Mouse (Mus musculus) lung, embryonic 16.5 days (tissue): ENCODE measurements around the gene Ergic1. TPM values are rescaled to one million over a fixed set of nuclear protein-coding genes. Genes with fewer than 3 reads are reported as not detected.

Experiments used
- ATAC-seq: fragments of 200-750 bp; cut with Nextera tagmentation; 2 replicates; pipeline ENCODE4 v1.8.0; 2017; ENCODE audit warnings: low read depth, mild to moderate bottlenecking, moderate library complexity
- H3K27ac ChIP-seq: fragments of 300-500 bp; sonication (generic); 2 replicates; pipeline ENCODE4 v1.5.1; 2014; ENCODE audit warnings: mild to moderate bottlenecking, control low read depth, low read length
- H3K27me3 ChIP-seq: fragments of 300-500 bp; sonication (generic); 2 replicates; pipeline ENCODE4 v1.6.1; 2014; ENCODE audit warnings: low read depth, low read length, mixed read lengths; ENCODE audit not compliant: control insufficient read depth, insufficient read depth
- H3K36me3 ChIP-seq: fragments of 300-500 bp; sonication (generic); 2 replicates; pipeline ENCODE4 v1.6.1; 2014; ENCODE audit warnings: low read length; ENCODE audit not compliant: control insufficient read depth, insufficient read depth
- H3K4me1 ChIP-seq: fragments of 300-500 bp; sonication (generic); replicated peaks from 2 replicates; pipeline ENCODE4 v1.6.1; 2014; ENCODE audit warnings: low read length, mixed read lengths; ENCODE audit not compliant: control insufficient read depth, insufficient read depth
- H3K4me2 ChIP-seq: fragments of 300-500 bp; sonication (generic); 2 replicates; pipeline ENCODE4 v1.6.1; 2014; ENCODE audit warnings: low read depth, low read length, control low read depth
- H3K4me3 ChIP-seq: fragments of 300-500 bp; sonication (generic); 2 replicates; pipeline ENCODE4 v1.5.1; 2014; ENCODE audit warnings: mild to moderate bottlenecking, low read length, control low read depth
- H3K9ac ChIP-seq: fragments of 300-500 bp; sonication (generic); 2 replicates; pipeline ENCODE4 v1.6.1; 2014; ENCODE audit warnings: low read length, control low read depth
- H3K9me3 ChIP-seq: fragments of 300-500 bp; sonication (generic); 2 replicates; pipeline ENCODE4 v1.6.1; 2016; ENCODE audit warnings: low read length; ENCODE audit not compliant: control insufficient read depth
- WGBS: fragments of 180-500 bp; shearing (Covaris S2); extraction: QIAGEN DNeasy Blood & Tissue Kit; methylation state at CpG from one replicate; pipeline ENCODE4 v1.1.7; 2014; 5-methylcytosine and 5-hydroxymethylcytosine counted together
- polyA plus RNA-seq: library from polyadenylated mRNA; unstranded; fragments of >200 nt; fragmentation: Nextera tagmentation; extraction: Ambion mirVana; gene quantifications from 2 replicates; pipeline ENCODE4 v1.2.1, GENCODE M21; 2015

The Ergic1 gene
- polyA plus RNA-seq, 1 experiment from 2014 or later: 94.6 TPM

DNA sequence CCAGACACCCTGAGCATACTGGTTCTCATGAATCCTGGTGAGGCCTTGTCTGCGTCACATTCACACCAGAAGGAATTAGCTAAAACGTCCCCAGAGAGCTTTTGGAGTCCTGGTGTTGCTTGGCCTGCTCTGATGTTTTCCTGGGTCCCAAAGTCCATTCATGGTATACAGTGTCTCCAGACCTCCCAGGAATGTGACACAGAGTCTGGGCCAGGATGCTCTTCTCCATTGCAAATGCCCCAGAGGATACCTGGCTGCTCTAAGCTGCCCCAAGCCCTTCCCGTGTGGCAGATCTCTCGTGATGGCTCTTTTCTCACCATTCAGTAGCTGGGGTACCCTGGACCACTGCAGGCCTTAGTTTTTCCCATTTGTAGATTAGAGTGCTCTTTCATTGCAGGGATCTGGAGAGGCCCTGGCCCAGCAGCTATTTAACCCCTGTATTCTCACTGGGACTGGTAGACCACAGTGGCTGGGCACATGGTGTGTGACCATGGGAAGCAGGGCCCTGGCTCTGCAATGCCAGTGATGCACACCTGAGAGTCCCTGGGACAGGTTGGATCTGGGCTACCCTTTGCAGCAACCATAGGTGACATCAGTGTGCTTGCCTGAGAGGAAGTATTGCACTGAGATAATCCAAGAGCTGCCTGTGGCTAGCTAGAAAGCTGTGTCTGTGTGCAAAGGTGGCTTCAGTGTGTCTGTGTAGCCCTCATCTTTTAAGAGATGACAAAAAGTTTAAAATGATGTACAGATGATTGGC is 8.5 kb downstream of the Ergic1 start:
- no peak overlapping the region for H3K27ac ChIP-seq
- peaks cover 20% of the 10 kb centered on the region for H3K36me3 ChIP-seq
- no peaks in the 10 kb centered on the region for H3K27me3 ChIP-seq
- no peak for ATAC-seq
- H3K9me3 ChIP-seq: peaks cover 8% of the 10 kb centered on the region; the same call in 1 of the 2 replicates
- H3K4me3 ChIP-seq: no peak overlapping the region
- 82% methylated on average over 4 of the region's 4 CpGs for WGBS
- peaks cover 3% of the 10 kb centered on the region for H3K4me1 ChIP-seq
- H3K4me2 ChIP-seq: no peak overlapping the region
- H3K9ac ChIP-seq: no peak overlapping the region

DNA sequence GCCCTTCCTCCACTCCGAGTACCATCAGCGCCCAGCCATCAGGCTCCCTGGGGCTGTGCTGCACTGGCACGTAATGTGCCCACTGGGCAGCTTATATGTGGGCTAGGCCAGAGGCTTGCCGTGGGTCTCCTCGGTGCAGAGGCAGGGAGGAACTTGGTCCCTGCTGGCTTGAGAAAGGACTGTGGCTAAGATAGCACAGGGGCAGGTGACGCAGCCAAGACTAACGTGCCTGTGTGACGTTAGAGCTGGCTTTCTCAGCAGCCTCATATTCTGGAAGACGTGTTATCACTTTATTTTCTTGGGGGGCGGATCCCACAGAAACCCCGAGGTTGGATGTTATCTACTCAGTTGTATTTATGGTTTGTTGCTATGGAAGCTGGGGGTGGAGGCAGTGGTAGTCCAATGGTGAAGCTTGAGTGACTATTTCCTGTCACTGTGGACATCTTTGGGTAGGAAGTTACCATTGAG is 9.4 kb downstream of the Ergic1 start:
- WGBS: 75% methylated on average over 11 of the region's 11 CpGs
- Histone ChIP-seq H3K9me3 (peaks cover 8% of the 10 kb centered on the region; the same call in 1 of the 2 replicates), H3K4me1 (peaks cover 3% of the 10 kb centered on the region), H3K27me3 (no peaks in the 10 kb centered on the region), H3K36me3 (peaks cover 20% of the 10 kb centered on the region), H3K4me2 (no peak overlapping the region), H3K4me3 (no peak overlapping the region), H3K27ac (no peak overlapping the region), H3K9ac (no peak overlapping the region)
- ATAC-seq: no peak

DNA sequence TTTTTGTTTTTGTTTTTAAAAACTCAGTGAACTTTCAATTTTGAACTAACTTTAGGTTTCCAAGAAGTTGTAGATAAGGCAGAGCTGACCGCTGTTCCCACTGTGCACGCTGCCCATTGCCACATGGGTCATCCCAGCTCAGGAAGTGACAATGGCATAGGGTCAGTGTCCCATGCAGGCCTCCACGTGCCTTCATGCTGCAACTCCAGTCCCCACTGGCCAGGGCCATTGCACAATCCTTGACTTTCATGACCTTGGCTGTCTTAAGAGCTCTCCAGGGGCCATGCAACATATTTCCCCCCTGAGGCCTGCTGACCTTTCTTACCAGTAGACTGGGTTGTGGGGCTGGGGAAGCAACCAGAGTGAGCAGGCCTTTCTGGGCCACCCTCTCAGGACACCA is 10.1 kb downstream of the Ergic1 start:
- no peak for ATAC-seq
- WGBS: 72% methylated on average over 3 of the region's 3 CpGs
- Histone ChIP-seq H3K9me3 (peaks cover 5% of the 10 kb centered on the region; the same call in 1 of the 2 replicates), H3K4me1 (peaks cover 4% of the 10 kb centered on the region), H3K9ac (no peak overlapping the region), H3K36me3 (peaks cover 15% of the 10 kb centered on the region), H3K27ac (no peak overlapping the region), H3K27me3 (no peaks in the 10 kb centered on the region), H3K4me3 (no peak overlapping the region), H3K4me2 (no peak overlapping the region)

DNA sequence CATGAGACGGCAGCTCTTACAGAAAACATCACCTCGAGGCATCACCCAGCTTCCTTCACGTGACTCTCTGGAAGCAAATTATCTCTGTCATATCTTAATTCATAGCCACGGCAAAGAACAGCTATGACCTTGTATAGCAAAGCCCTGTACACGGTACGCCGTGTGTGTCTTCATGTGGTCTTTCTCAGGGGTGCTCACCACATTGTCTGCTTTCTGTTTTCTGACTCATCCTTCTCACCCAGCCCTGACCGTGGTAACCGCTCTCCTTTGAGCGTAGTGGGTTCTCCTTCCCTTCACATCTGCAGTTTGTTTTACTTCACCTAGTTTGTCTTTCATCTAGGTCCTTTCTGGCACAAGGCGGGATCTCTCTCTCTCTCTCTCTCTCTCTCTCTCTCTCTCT is 11.0 kb downstream of the Ergic1 start:
- Histone ChIP-seq H3K36me3 (peaks cover 15% of the 10 kb centered on the region), H3K4me3 (no peak overlapping the region), H3K9me3 (peaks cover 5% of the 10 kb centered on the region; the same call in 1 of the 2 replicates), H3K27ac (no peak overlapping the region), H3K4me1 (peaks cover 13% of the 10 kb centered on the region), H3K9ac (0 out of 2 replicates have a peak overlapping the region, but pooled peaks have one; percentile 4), H3K4me2 (no peak overlapping the region), H3K27me3 (no peaks in the 10 kb centered on the region)
- ATAC-seq: no peak
- 88% methylated on average over 11 of the region's 11 CpGs for WGBS

DNA sequence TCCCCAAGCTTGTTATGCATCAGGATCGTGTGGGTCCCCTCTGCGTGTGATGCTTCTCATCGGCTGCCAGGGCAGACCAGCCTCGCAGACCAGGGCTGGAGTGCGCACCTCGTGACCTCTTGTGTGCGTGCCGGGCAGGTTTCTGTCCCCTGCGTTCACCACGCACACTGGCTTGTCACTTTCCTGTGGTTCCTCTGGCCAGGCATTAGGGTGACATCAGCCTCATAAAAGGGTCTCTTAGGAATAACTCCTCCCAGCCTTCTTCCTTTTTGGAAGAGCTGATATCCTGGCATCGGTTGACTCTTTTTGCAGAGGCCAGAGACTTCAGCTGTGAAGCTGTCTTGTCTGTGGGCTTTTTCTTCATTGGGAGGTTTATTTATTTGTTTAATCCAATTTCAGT is 12.8 kb downstream of the Ergic1 start:
- no peak overlapping the region for H3K4me2 ChIP-seq
- H3K27ac ChIP-seq: no peak overlapping the region
- H3K4me3 ChIP-seq: no peak overlapping the region
- no peaks in the 10 kb centered on the region for H3K9me3 ChIP-seq
- 76% methylated on average over 11 of the region's 11 CpGs for whole genome bisulfite sequencing
- 0 out of 2 replicates have a peak, but pooled peaks cover 5% of the 10 kb centered on the region for H3K36me3 ChIP-seq
- no peaks in the 10 kb centered on the region for H3K27me3 ChIP-seq
- H3K9ac ChIP-seq: no peak overlapping the region
- peaks cover 13% of the 10 kb centered on the region for H3K4me1 ChIP-seq
- no peak for ATAC-seq

DNA sequence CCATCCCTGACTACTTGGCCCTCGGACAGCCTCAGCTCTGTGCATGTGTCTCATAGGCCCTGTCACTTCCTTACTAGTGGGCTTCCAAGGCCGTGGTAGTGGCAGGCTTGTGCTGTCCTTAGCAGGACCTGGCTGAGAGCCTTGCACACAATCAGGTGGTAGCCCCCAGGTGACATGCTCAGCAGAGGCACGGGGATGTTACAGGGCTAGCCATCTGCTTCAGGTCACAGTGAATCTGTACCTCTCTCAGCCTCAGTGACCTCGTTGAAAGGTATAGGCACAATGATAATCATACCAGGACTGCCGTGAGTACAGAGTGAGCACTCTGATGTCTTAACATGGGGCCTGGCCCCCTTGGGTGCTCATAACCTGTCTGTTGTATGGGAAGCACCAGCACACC is 13.4 kb downstream of the Ergic1 start:
- no peak for ATAC-seq
- Histone ChIP-seq H3K4me3 (no peak overlapping the region), H3K4me1 (peaks cover 13% of the 10 kb centered on the region), H3K27me3 (no peaks in the 10 kb centered on the region), H3K9ac (no peak overlapping the region), H3K9me3 (no peaks in the 10 kb centered on the region), H3K4me2 (no peak overlapping the region), H3K27ac (no peak overlapping the region), H3K36me3 (no peaks in the 10 kb centered on the region)
- 77% methylated on average over 5 of the region's 5 CpGs for WGBS

DNA sequence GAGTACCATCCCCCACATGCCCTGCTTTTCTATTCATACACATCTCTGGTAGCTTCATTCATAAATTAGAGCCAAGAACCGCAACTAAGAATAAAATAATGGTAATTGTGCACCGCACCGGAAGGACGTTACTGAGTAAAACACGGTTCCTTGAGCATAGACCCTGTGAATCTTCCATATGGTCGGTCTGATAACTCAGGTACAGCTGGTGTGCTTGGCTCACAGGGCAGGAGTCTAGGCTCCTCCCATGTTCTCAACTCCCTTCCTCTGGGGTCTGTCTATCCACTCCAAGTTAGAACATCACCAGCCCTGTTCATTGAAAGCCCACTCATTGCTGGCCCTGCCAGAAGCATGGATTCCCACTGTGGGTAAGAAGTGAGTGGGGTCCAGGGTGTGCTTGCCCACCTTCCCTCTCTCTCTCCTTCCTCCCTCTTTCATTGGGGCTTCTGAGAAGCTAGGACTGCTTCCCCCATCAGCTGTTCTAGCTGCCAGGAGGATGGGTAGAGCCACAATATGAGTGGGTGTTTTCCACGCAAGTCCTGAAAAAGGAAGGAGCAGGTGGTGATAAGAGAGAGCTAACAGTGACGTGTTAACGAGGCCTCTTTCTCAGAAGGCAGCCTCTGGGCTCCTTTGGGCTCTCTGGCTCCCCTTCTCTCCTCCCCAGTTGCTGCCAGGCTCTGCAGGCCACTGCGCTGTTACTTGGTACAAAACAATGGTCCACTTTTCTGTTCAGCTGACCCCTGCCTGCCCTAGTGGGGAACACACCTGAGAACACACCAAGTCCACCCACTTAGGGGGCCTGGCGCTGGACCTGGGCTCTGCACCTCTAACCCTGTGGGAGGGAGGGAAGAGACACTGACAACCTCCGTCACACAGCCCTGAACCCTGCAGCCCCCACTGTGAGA is 14.7 kb downstream of the Ergic1 start:
- Histone ChIP-seq H3K27ac (no peak overlapping the region), H3K4me2 (no peak overlapping the region), H3K4me3 (no peak overlapping the region), H3K9me3 (no peaks in the 10 kb centered on the region), H3K36me3 (no peaks in the 10 kb centered on the region), H3K27me3 (no peaks in the 10 kb centered on the region), H3K9ac (no peak overlapping the region), H3K4me1 (peaks cover 11% of the 10 kb centered on the region)
- no peak; the same call in 1 of the 2 replicates for ATAC-seq
- WGBS: 83% methylated on average over 12 of the region's 12 CpGs

DNA sequence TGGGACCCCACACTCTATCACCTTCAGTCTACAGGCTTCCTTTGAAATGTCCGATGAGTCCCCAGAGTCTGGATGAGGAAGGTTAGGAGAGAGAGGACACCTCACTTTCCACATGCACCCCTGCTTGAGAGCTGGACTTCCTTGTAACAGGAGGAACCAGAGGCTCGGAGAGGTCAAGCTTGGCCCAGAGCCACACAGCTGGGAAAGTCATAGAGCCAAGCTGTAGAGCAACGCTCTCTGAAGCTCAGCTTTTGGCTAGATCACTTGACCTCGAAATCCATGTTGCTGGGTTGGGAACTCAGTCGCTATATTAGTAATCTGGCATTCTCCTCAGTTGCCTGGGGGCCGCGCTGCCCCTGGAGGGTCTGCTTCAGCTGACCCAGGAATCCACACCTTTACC is 15.5 kb downstream of the Ergic1 start:
- Histone ChIP-seq H3K9me3 (no peaks in the 10 kb centered on the region), H3K27me3 (no peaks in the 10 kb centered on the region), H3K36me3 (no peaks in the 10 kb centered on the region), H3K27ac (no peak overlapping the region), H3K4me1 (peaks cover 11% of the 10 kb centered on the region), H3K9ac (no peak overlapping the region), H3K4me3 (no peak overlapping the region), H3K4me2 (no peak overlapping the region)
- WGBS: 61% methylated on average over 7 of the region's 7 CpGs
- peak; percentile 47; the same call in 1 of the 2 replicates for ATAC-seq

DNA sequence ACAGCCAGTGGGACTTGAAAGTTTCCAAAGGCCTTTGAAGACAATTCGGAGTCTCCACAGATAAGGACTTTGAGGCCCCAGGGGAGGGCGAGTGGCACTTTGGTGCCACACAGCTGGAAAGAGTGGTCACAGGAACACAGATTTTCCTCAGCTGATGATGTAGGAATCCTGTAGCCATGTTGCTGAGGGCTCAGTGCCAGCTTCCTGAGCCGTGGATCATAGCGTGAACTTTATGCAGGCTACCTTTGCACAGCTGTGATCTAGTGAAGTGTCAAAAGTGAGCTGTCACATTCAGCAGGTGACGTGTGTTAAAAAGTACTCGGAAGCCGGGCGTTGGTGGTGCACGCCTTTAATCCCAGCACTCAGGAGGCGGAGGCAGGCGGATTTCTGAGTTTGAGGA is 16.0 kb downstream of the Ergic1 start:
- Histone ChIP-seq H3K27me3 (no peaks in the 10 kb centered on the region), H3K4me3 (no peak overlapping the region), H3K36me3 (no peaks in the 10 kb centered on the region), H3K4me2 (no peak overlapping the region), H3K4me1 (peaks cover 11% of the 10 kb centered on the region), H3K9me3 (no peaks in the 10 kb centered on the region), H3K27ac (no peak overlapping the region), H3K9ac (no peak overlapping the region)
- ATAC-seq: no peak
- 70% methylated on average over 11 of the region's 11 CpGs for WGBS
